Comparison of ENCODE assay signal across 10 mouse cellular contexts in the genomic region with DNA sequence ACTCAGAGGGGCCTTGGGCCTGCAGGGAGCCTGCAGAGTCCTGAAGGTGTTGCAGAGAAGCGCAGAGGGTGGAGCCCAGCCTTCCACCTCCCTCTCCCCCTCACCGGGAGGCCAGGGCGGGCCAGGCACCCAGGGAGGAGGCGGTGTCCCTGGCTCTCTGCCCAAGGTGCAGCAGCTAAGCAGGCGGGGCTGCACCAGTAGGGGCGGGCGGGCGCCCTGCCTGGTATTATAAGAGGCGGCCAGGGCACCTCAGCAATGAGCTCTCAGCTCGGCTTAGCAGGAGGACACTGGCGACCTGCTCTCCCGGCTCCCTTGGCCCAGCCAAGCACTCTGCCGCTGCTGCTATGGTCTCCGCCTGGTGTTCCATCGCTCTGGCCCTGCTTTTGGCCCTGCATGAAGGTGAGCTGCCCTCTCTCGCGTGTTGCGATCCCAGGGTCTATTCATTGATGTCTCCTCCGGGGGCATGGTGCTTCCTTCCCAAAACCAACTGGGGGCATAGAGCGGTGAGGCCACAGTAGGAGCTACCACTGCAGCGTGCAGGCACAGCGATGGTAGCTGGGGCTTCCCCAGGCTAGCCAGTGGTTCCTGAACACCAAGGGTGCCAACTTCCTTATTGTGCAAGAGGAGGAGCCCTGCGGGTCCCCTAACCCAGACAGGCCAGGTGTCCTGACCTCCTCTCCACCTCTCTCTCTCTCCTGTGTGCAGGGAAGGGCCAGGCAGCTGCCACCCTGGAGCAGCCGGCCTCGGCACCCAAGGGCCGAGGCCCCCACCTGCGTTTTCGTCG. TPM values are rescaled to one million over a fixed set of nuclear protein-coding genes. Genes with fewer than 3 reads are reported as not detected.
DNase-seq lines count a peak whose midpoint lies in the region; ATAC-seq lines count a peak whose summit lies in the region.
"Had no signal": no experiment of that assay in that cellular context is flagged by ENCODE, and none has a peak within 500 bp of the region (broad histone marks: within the 10 kb centered on the region; RNA-seq: fewer than 3 reads in every experiment).

A gene (plus strand): TSS at position 41 of the 784 bp plus-strand sequence.

- H3K4me3 ChIP-seq in midbrain, embryonic 10.5 days, result no peak within 1 kb of the TSS
- no peak within 1 kb of the TSS for H3K4me3 ChIP-seq in midbrain, embryonic 15.5 days
- H3K4me3 ChIP-seq in intestine, embryonic 15.5 days (replicated peaks), result peak within 1 kb of the TSS; percentile 34
- H3K4me3 ChIP-seq in lung, embryonic 15.5 days, result no peak within 1 kb of the TSS
- H3K4me3 ChIP-seq: hindbrain, embryonic 15.5 days had no signal

- peak within 1 kb of the TSS; percentile 57 for H3K27ac ChIP-seq in midbrain, embryonic 10.5 days (replicated peaks)
- no peak within 1 kb of the TSS for H3K27ac ChIP-seq in midbrain, embryonic 15.5 days
- H3K27ac ChIP-seq in intestine, embryonic 15.5 days, result peak within 1 kb of the TSS; percentile 55
- peak within 1 kb of the TSS; percentile 47; the same call in 1 of the 2 replicates for H3K27ac ChIP-seq in lung, embryonic 15.5 days
- H3K27ac ChIP-seq: hindbrain, embryonic 15.5 days had no signal

- intact Hi-C loops in left cerebral cortex, postnatal 25 days (cut with DNase I), result no loop called here

- WGBS in midbrain, embryonic 10.5 days, result 36% methylated on average over 29 of the region's 29 CpGs
- 44% methylated on average over 29 of the region's 29 CpGs for whole genome bisulfite sequencing in midbrain, embryonic 15.5 days
- 28% methylated on average over 29 of the region's 29 CpGs for WGBS in intestine, embryonic 15.5 days
- WGBS in lung, embryonic 15.5 days, result 34% methylated on average over 26 of the region's 29 CpGs

- H3K27me3 ChIP-seq in midbrain, embryonic 10.5 days (ENCODE audit: low read depth, poor library complexity, severe bottlenecking), result peaks cover 38% of the 10 kb centered on the region
- H3K27me3 ChIP-seq in midbrain, embryonic 15.5 days (replicated peaks), result no peaks in the 10 kb centered on the region
- no peaks in the 10 kb centered on the region for H3K27me3 ChIP-seq in intestine, embryonic 15.5 days (replicated peaks)
- H3K27me3 ChIP-seq in lung, embryonic 15.5 days, result no peaks in the 10 kb centered on the region
- H3K27me3 ChIP-seq: hindbrain, embryonic 15.5 days; Patski had no signal

- H3K9me3 ChIP-seq in midbrain, embryonic 10.5 days (replicated peaks), result no peaks in the 10 kb centered on the region
- no peaks in the 10 kb centered on the region for H3K9me3 ChIP-seq in midbrain, embryonic 15.5 days
- H3K9me3 ChIP-seq in intestine, embryonic 15.5 days, result no peaks in the 10 kb centered on the region
- H3K9me3 ChIP-seq in lung, embryonic 15.5 days, result no peaks in the 10 kb centered on the region
- H3K9me3 ChIP-seq: hindbrain, embryonic 15.5 days had no signal

- no peaks in the 10 kb centered on the region for H3K36me3 ChIP-seq in midbrain, embryonic 10.5 days
- no peaks in the 10 kb centered on the region for H3K36me3 ChIP-seq in midbrain, embryonic 15.5 days (replicated peaks)
- H3K36me3 ChIP-seq in intestine, embryonic 15.5 days, result no peaks in the 10 kb centered on the region
- H3K36me3 ChIP-seq in lung, embryonic 15.5 days, result no peaks in the 10 kb centered on the region
- H3K36me3 ChIP-seq: hindbrain, embryonic 15.5 days had no signal

- no peak within 1 kb of the TSS for H3K9ac ChIP-seq in midbrain, embryonic 15.5 days
- peak within 1 kb of the TSS; percentile 45 for H3K9ac ChIP-seq in intestine, embryonic 15.5 days
- H3K9ac ChIP-seq in lung, embryonic 15.5 days, result peak within 1 kb of the TSS; percentile 16; the same call in 1 of the 2 replicates
- H3K9ac ChIP-seq: hindbrain, embryonic 15.5 days had no signal

- H3K4me1 ChIP-seq in midbrain, embryonic 10.5 days, result peaks cover 24% of the 10 kb centered on the region
- peaks cover 5% of the 10 kb centered on the region; the same call in 1 of the 2 replicates for H3K4me1 ChIP-seq in midbrain, embryonic 15.5 days
- peaks cover 41% of the 10 kb centered on the region for H3K4me1 ChIP-seq in intestine, embryonic 15.5 days (replicated peaks)
- peaks cover 35% of the 10 kb centered on the region for H3K4me1 ChIP-seq in lung, embryonic 15.5 days
- H3K4me1 ChIP-seq: hindbrain, embryonic 15.5 days had no signal

- no peak within 1 kb of the TSS for H3K4me2 ChIP-seq in midbrain, embryonic 15.5 days
- peak within 1 kb of the TSS; percentile 65 for H3K4me2 ChIP-seq in intestine, embryonic 15.5 days (replicated peaks)
- H3K4me2 ChIP-seq in lung, embryonic 15.5 days, result peak within 1 kb of the TSS; percentile 44
- H3K4me2 ChIP-seq: hindbrain, embryonic 15.5 days had no signal

- no peak for DNase-seq in midbrain, embryonic 10.5 days (ENCODE audit: low spot score)
- DNase-seq in gastrocnemius, adult 8-10 months (ENCODE audit: low spot score in 2 of 2), result peak; percentile 57 to 72
- peak; percentile 75 for DNase-seq in testis, postnatal 14 days (ENCODE audit: low spot score)
- DNase-seq in left cerebral cortex, postnatal 25 days (ENCODE audit: low spot score in 2 of 2), result no peak
- no peak for DNase-seq in embryo, embryonic 10 days (ENCODE audit: low spot score)

- no peak for ATAC-seq in midbrain, embryonic 15.5 days (replicated peaks)
- peak; percentile 94 for ATAC-seq in intestine, embryonic 15.5 days
- peak; percentile 79 for ATAC-seq in lung, embryonic 15.5 days (ENCODE audit: borderline replicate concordance, extremely low read depth, low FRiP score, low TSS enrichment)
- ATAC-seq: Patski had no signal

RNA-seq across cellular contexts. Expression of the gene that starts here (rescaled TPM):
- not detected in 2 replicates for polyA plus RNA-seq in midbrain, embryonic 10.5 days (2016; fragmentation: Nextera tagmentation; extraction: Ambion mirVana)
- polyA plus RNA-seq in midbrain, embryonic 15.5 days (2015; fragmentation: Nextera tagmentation; extraction: Ambion mirVana), result 0.15 and 0.22 TPM in 2 replicates
- not detected for total RNA-seq in gastrocnemius, adult 8-10 months (2022)
- 5.1 and 5.2 TPM in 2 replicates for polyA plus RNA-seq in intestine, embryonic 15.5 days (2015; fragmentation: Nextera tagmentation; extraction: Ambion mirVana)
- 0.76 and 1.0 TPM in 2 replicates for polyA plus RNA-seq in lung, embryonic 15.5 days (2015; fragmentation: Nextera tagmentation; extraction: Ambion mirVana)
- total RNA-seq in left cerebral cortex, postnatal 25 days (2021), result not detected
- polyA plus RNA-seq: Patski had no signal

Comparison
In these comparisons a context has a peak if more than half of its experiments do, and no peak if none do; other contexts are left out.
1. Peak in DNase-seq in gastrocnemius, adult 8-10 months; RNA of the gene not detected or under 1 TPM.